Mouse (Mus musculus) heart, embryonic 15.5 days (tissue): ENCODE data around the gene Gm9817. TPM values are rescaled to one million over a fixed set of nuclear protein-coding genes. Genes with fewer than 3 reads are reported as not detected.
"Not testable (repeated sequence)": the region's sequence is repeated elsewhere in the genome, so short reads cannot be mapped to it uniquely, and the experiment has no call there.

Experiments used
- ATAC-seq: fragments of 200-750 bp; cut with Nextera tagmentation; replicated peaks from 2 replicates; pipeline ENCODE4 v1.8.0; 2017; ENCODE audit warnings: low read depth, moderate TSS enrichment; ENCODE audit not compliant: insufficient number of reproducible peaks, insufficient read depth, low FRiP score
- H3K27ac ChIP-seq: fragments of 300-500 bp; sonication (generic); 2 replicates; pipeline ENCODE4 v1.5.1; 2015; ENCODE audit warnings: mild to moderate bottlenecking, inconsistent platforms
- H3K27me3 ChIP-seq: fragments of 300-500 bp; sonication (generic); 2 replicates; pipeline ENCODE4 v1.6.1; 2015; ENCODE audit warnings: inconsistent platforms
- H3K36me3 ChIP-seq: fragments of 300-500 bp; sonication (generic); 2 replicates; pipeline ENCODE4 v1.6.1; 2015; ENCODE audit warnings: mild to moderate bottlenecking, inconsistent platforms
- H3K4me1 ChIP-seq: fragments of 300-500 bp; sonication (generic); replicated peaks from 2 replicates; pipeline ENCODE4 v1.6.1; 2015; ENCODE audit warnings: inconsistent platforms
- H3K4me2 ChIP-seq: fragments of 300-500 bp; sonication (generic); 2 replicates; pipeline ENCODE4 v1.6.1; 2015; ENCODE audit warnings: inconsistent platforms, mild to moderate bottlenecking, moderate library complexity
- H3K4me3 ChIP-seq: fragments of 300-500 bp; sonication (generic); 2 replicates; pipeline ENCODE4 v1.5.1; 2015; ENCODE audit warnings: mild to moderate bottlenecking, inconsistent platforms
- H3K9ac ChIP-seq: fragments of 300-500 bp; sonication (generic); 2 replicates; pipeline ENCODE4 v1.6.1; 2015; ENCODE audit warnings: mild to moderate bottlenecking, inconsistent platforms
- H3K9me3 ChIP-seq: fragments of 300-500 bp; sonication (generic); replicated peaks from 2 replicates; pipeline ENCODE4 v1.6.1; 2016; ENCODE audit warnings: inconsistent platforms
- WGBS: fragments of 180-500 bp; shearing (Covaris S2); methylation state at CpG from one replicate; pipeline ENCODE4 v1.1.7; 2015; ENCODE audit warnings: mixed read lengths; 5-methylcytosine and 5-hydroxymethylcytosine counted together
- polyA plus RNA-seq: library from polyadenylated mRNA; unstranded; fragments of >200 nt; fragmentation: Nextera tagmentation; extraction: Ambion mirVana; gene quantifications from 2 replicates; pipeline ENCODE4 v1.2.1, GENCODE M21; 2015

Gene Gm9817
- 0.05 TPM in 1 of 2 replicates, not detected in the other for polyA plus RNA-seq

- not testable (repeated sequence) for H3K36me3 ChIP-seq, H3K9ac ChIP-seq, H3K27ac ChIP-seq, H3K4me1 ChIP-seq, H3K9me3 ChIP-seq, H3K27me3 ChIP-seq, ATAC-seq
- H3K4me3 ChIP-seq = peak within 1 kb of the TSS; percentile 24
- 46% methylated on average over 16 of the region's 16 CpGs for WGBS
- peak within 1 kb of the TSS; percentile 48 for H3K4me2 ChIP-seq
These were observed at the start of gene Gm9817 for GRCm38 (mm10) chr13:45078392-45078791. TSS of gene Gm9817 (plus strand) at chr13:45078692.

GRCm38 (mm10) chr13:45029791-45030190, 48.7 kb upstream of the Gm9817 start:
- 71% methylated on average over 1 of the region's 1 CpGs for WGBS

GRCm38 (mm10) chr13:45030830-45031229, 47.7 kb upstream of the Gm9817 start:
- Histone ChIP-seq H3K9me3 (no peaks in the 10 kb centered on the region), H3K4me2 (peak overlapping the region; percentile 42), H3K9ac (no peak overlapping the region), H3K27ac (0 out of 2 replicates have a peak overlapping the region, but pooled peaks have one; percentile 9), H3K4me3 (no peak overlapping the region), H3K36me3 (no peaks in the 10 kb centered on the region), H3K4me1 (peaks cover 12% of the 10 kb centered on the region), H3K27me3 (no peaks in the 10 kb centered on the region)
- 6% methylated on average over 12 of the region's 12 CpGs for WGBS
- ATAC-seq = 0 out of 2 replicates have a peak, but pooled peaks have one; percentile 53

More at GRCm38 (mm10) chr13:45029791-45030190, 48.7 kb upstream of the Gm9817 start:
- H3K4me2 ChIP-seq = no peak overlapping the region
- H3K27me3 ChIP-seq = no peaks in the 10 kb centered on the region
- no peak overlapping the region for H3K9ac ChIP-seq
- ATAC-seq = no peak
- H3K36me3 ChIP-seq = no peaks in the 10 kb centered on the region
- no peaks in the 10 kb centered on the region for H3K9me3 ChIP-seq
- H3K27ac ChIP-seq = no peak overlapping the region
- peaks cover 12% of the 10 kb centered on the region for H3K4me1 ChIP-seq
- H3K4me3 ChIP-seq = no peak overlapping the region

GRCm38 (mm10) chr13:45031314-45031713, 47.2 kb upstream of the Gm9817 start:
- Histone ChIP-seq H3K4me2 (peak overlapping the region; percentile 42), H3K36me3 (no peaks in the 10 kb centered on the region), H3K4me1 (peaks cover 12% of the 10 kb centered on the region), H3K27me3 (no peaks in the 10 kb centered on the region), H3K9ac (no peak overlapping the region), H3K4me3 (no peak overlapping the region), H3K9me3 (no peaks in the 10 kb centered on the region), H3K27ac (peak overlapping the region; percentile 9; the same call in 1 of the 2 replicates)
- WGBS = 23% methylated on average over 10 of the region's 10 CpGs
- no peak for ATAC-seq

- WGBS = 28% methylated on average over 7 of the region's 7 CpGs
- H3K9me3 ChIP-seq = no peaks in the 10 kb centered on the region
- H3K27ac ChIP-seq = 0 out of 2 replicates have a peak overlapping the region, but pooled peaks have one; percentile 9
- H3K4me2 ChIP-seq = no peak overlapping the region
- ATAC-seq = no peak
- no peak overlapping the region for H3K4me3 ChIP-seq
- H3K27me3 ChIP-seq = no peaks in the 10 kb centered on the region
- peaks cover 12% of the 10 kb centered on the region for H3K4me1 ChIP-seq
- no peak overlapping the region for H3K9ac ChIP-seq
- H3K36me3 ChIP-seq = no peaks in the 10 kb centered on the region
These were observed 46.7 kb upstream of the Gm9817 start for GRCm38 (mm10) chr13:45031748-45032147.

GRCm38 (mm10) chr13:45032484-45032883, 46.0 kb upstream of the Gm9817 start:
- Histone ChIP-seq H3K27me3 (no peaks in the 10 kb centered on the region), H3K36me3 (no peaks in the 10 kb centered on the region), H3K4me3 (no peak overlapping the region), H3K4me1 (peaks cover 12% of the 10 kb centered on the region), H3K9me3 (no peaks in the 10 kb centered on the region), H3K27ac (no peak overlapping the region), H3K9ac (no peak overlapping the region), H3K4me2 (no peak overlapping the region)
- no peak for ATAC-seq
- 70% methylated on average over 4 of the region's 4 CpGs for WGBS

GRCm38 (mm10) chr13:45033360-45033759, 45.1 kb upstream of the Gm9817 start:
- Histone ChIP-seq H3K9ac (no peak overlapping the region), H3K4me2 (no peak overlapping the region), H3K4me3 (no peak overlapping the region), H3K9me3 (no peaks in the 10 kb centered on the region), H3K36me3 (no peaks in the 10 kb centered on the region), H3K4me1 (peaks cover 12% of the 10 kb centered on the region), H3K27ac (no peak overlapping the region), H3K27me3 (no peaks in the 10 kb centered on the region)
- no peak for ATAC-seq
- 90% methylated on average over 10 of the region's 10 CpGs for WGBS

- Histone ChIP-seq H3K9ac (no peak overlapping the region), H3K4me2 (no peak overlapping the region), H3K4me3 (no peak overlapping the region), H3K4me1 (peaks cover 12% of the 10 kb centered on the region), H3K27me3 (no peaks in the 10 kb centered on the region), H3K36me3 (no peaks in the 10 kb centered on the region), H3K27ac (no peak overlapping the region), H3K9me3 (no peaks in the 10 kb centered on the region)
- WGBS = 71% methylated on average over 7 of the region's 7 CpGs
- no peak for ATAC-seq
These were observed 43.7 kb upstream of the Gm9817 start for GRCm38 (mm10) chr13:45034759-45035158.

GRCm38 (mm10) chr13:45036417-45036816, 42.1 kb upstream of the Gm9817 start:
- Histone ChIP-seq H3K36me3 (no peaks in the 10 kb centered on the region), H3K27ac (no peak overlapping the region), H3K9me3 (no peaks in the 10 kb centered on the region), H3K4me1 (peaks cover 7% of the 10 kb centered on the region), H3K27me3 (no peaks in the 10 kb centered on the region), H3K4me3 (no peak overlapping the region), H3K9ac (no peak overlapping the region), H3K4me2 (no peak overlapping the region)
- ATAC-seq = no peak
- WGBS = 82% methylated on average over 4 of the region's 4 CpGs

- Histone ChIP-seq H3K9ac (no peak overlapping the region), H3K4me2 (no peak overlapping the region), H3K36me3 (no peaks in the 10 kb centered on the region), H3K9me3 (no peaks in the 10 kb centered on the region), H3K27me3 (no peaks in the 10 kb centered on the region), H3K4me1 (no peaks in the 10 kb centered on the region), H3K4me3 (no peak overlapping the region), H3K27ac (no peak overlapping the region)
- ATAC-seq = no peak
- 59% methylated on average over 4 of the region's 4 CpGs for WGBS
These were observed 38.3 kb upstream of the Gm9817 start for GRCm38 (mm10) chr13:45040195-45040594.

- Histone ChIP-seq H3K9me3 (no peaks in the 10 kb centered on the region), H3K4me1 (no peaks in the 10 kb centered on the region), H3K4me2 (no peak overlapping the region), H3K36me3 (no peaks in the 10 kb centered on the region), H3K9ac (no peak overlapping the region), H3K4me3 (no peak overlapping the region), H3K27me3 (no peaks in the 10 kb centered on the region), H3K27ac (no peak overlapping the region)
- 69% methylated on average over 7 of the region's 7 CpGs for WGBS
- ATAC-seq = no peak
These were observed 37.8 kb upstream of the Gm9817 start for GRCm38 (mm10) chr13:45040741-45041140.

GRCm38 (mm10) chr13:45043466-45043865, 35.0 kb upstream of the Gm9817 start:
- ATAC-seq = no peak
- H3K4me1 ChIP-seq = no peaks in the 10 kb centered on the region
- no peak overlapping the region for H3K4me2 ChIP-seq
- no peak overlapping the region for H3K4me3 ChIP-seq
- no peak overlapping the region for H3K9ac ChIP-seq
- H3K36me3 ChIP-seq = no peaks in the 10 kb centered on the region
- H3K27ac ChIP-seq = no peak overlapping the region
- H3K9me3 ChIP-seq = no peaks in the 10 kb centered on the region
- H3K27me3 ChIP-seq = no peaks in the 10 kb centered on the region
- 74% methylated on average over 3 of the region's 3 CpGs for WGBS
